Mouse (Mus musculus) layer of hippocampus, postnatal 36 days (tissue): ENCODE data around the gene Cyp2j8. TPM values are rescaled to one million over a fixed set of nuclear protein-coding genes. Genes with fewer than 3 reads are reported as not detected.
"Not testable (repeated sequence)": the region's sequence is repeated elsewhere in the genome, so short reads cannot be mapped to it uniquely, and the experiment has no call there.

Experiments
- DNase-seq, 2 experiments: peaks; one replicate each; pipeline ENCODE4 v3.0.0; 2022
- total RNA-seq, 2 experiments: library from RNA; stranded (reverse); gene quantifications; 2 replicates each; pipeline ENCODE4 v1.2.3; 2021

Cyp2j8 gene
- under 1 TPM in 1 of 2 experiments, not detected in 1; 0.37 TPM for total RNA-seq

- no peak for DNase-seq
These were observed at the start of gene Cyp2j8 for GRCm38 (mm10) chr4:96507286-96507685. Gene Cyp2j8 (minus strand): TSS chr4:96507386.

DNA sequence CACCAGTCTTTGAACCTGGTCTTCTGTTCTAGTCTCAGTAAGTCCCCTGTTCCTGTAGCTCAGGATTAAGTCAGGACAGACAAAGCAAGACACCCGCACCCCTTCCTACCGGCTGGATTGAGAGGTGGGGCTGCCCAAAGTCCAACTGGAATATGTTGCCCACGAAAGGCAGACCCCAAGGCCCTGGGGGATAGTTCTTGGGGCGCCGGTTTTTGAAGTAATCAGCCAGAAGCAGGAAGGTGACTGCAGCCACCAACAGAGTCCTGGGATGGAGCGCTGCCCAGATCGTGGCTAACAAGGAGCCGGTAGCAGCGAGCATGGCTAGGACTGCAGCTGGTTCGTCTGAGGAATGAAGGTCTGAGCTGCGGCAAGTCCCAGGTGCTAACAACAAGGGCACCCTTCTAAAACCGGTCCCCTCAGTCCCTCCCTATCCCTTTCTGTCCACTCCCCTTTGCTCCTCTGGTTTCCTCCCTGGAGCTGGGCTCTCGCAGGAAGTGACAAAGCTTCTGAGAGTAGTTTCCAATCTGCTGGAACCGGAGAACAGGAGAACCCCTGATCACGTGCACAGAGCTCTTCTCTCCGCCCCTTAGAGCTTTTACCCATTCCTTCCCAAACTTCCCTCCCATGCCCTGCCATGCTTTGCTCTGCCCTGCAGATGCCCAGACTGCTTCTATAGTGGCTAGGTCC lies 46.1 kb upstream of the Cyp2j8 start, which contains the start of gene Cyp2j6:
Cyp2j6 (minus strand) TSS at position 529 of the 687 bp plus-strand sequence.
- peak; percentile 35 to 40 for DNase-seq

- DNase-seq, result no peak
These were observed 44.4 kb upstream of the Cyp2j8 start for GRCm38 (mm10) chr4:96551619-96552018.

DNA sequence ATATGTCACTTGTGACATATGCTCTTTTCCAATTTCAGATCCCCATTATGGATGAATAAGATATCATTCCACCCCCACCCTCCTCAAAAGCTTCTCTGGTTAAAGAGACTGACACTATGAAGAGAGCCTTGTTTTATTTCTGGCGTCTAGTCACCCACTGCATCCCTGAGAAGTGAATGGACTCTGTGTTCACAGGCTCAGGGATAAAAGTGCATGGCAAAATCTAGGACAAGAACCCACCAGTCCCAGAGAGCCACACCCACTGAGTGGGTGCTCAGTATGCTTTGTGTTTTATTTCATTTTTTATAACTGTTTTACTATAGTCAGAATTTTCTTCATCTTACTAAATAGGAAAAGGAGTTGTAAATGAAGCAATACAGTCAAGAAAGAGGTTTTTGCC lies 38.8 kb upstream of the Cyp2j8 start:
- no peak for DNase-seq

DNA sequence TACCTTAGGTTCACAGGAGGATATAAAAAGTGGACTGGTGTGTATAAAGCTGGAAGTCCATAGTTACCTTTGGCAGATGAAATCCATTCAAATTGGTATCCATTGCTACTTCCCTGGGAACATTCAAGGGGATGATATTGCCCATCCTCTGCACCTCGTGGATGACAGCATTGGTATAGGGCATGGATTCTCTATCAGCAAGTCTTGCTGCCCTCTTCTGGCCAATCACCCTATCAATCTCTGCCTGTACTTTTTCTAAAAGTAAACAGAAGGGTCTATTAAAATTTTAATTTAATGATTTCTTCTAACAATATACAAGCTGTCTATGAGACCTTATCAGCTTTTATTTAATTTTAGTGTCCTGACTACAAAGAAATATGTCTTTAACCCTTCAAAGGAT lies 18.6 kb upstream of the Cyp2j8 start:
- no peak for DNase-seq

DNA sequence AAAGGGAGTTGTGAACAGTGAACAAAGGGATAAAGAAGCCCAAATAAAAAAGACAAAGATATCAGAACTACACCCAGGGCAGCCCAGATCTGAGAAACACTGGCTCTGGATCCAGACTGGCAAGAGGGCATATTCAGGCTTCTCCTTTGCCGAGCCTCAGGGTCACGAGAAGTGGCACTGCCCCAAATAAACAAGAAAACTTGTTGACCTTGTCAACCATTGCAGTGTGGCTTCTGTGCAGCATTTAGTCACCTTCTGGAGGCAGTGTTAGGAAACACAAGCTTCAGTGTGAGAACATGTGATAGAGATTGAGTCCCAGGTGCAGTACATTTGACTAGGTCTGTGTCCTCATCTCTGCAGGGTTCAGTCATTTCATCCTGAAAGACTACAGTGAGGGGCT lies 15.1 kb upstream of the Cyp2j8 start:
- no peak for DNase-seq

DNA sequence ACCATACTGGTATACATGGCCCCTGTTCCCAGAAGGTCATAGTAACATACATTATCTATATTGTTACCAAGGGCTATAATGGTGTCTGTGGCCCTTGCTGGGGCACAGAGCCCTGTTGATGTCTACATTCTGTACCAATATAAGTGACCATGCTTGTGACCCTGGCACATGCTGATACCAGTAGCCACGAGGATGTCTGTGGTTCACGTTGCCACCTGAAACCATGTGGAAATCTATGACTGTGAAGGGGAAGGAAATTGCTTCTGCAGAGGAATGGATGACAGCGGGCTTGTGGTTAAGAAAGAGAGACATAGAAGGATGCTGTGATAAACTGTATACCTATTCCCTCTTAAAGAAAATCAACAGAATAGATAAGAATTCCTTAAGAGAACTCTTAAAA lies 2.9 kb upstream of the Cyp2j8 start:
- DNase-seq, result no peak

DNA sequence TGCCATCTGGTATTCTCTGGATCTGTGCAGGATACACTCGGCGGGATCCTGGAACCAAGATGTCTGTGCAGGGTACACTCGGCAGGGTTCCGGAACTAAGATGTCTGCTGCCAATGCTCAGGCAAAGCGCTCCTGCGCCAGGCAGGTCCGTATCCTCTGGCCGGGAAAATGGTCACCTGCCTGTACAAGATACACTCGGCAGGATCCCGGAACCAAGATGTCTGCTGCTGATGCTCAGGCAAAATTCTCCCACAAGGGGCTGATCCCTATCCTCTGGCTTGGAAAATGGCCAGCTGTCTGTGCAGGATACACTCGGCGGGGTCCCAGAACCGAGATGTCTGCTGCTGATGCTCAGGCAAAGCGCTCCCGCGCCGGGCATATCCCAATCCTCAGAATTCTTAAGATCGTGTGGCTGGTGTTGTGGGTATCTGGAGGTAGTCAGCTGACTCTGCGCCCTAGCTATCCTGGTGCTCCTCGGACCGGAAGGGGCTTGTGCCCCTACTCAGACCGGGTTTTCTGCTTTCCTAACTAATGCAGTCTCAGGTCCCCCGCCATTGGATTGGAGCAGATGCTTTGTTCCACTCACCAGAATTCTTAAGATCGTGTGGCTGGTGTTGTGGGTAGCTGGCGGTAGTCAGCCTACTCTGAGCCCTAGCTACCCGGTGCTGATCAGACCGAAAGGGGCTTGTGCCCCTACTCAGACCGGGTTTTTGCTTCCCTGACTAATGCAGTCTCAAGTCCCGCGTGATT lies 43.7 kb downstream of the Cyp2j8 start:
- DNase-seq, result not testable (repeated sequence)

Other genes with a start within 250 kb of the Cyp2j8 start
- gene Cyp2j11, start 158.7 kb downstream of the Cyp2j8 start, total RNA-seq, result not detected
- gene Cyp2j6, start 46.3 kb upstream of the Cyp2j8 start, total RNA-seq, result 10 to 100 TPM; 13.5 to 14.0 TPM
- gene Cyp2j9, start 84.2 kb upstream of the Cyp2j8 start, total RNA-seq, result 10 to 100 TPM; 26.7 to 34.3 TPM
- gene Cyp2j5, start 156.8 kb upstream of the Cyp2j8 start, total RNA-seq, result not detected